Mouse (Mus musculus) Patski (cell line): ENCODE data around the gene Eva1c. TPM values are rescaled to one million over a fixed set of nuclear protein-coding genes. Genes with fewer than 3 reads are reported as not detected.

Experiments
- ATAC-seq: fragments of 100-300 bp; one replicate; pipeline ENCODE4 v1.8.0; 2021
- CTCF ChIA-PET: fragments of 350-600 bp; sonication (Branson Sonifier 250); formaldehyde crosslinking; loops from one replicate; lab custom pipeline; 2022; ENCODE audit warnings: inconsistent platforms; lab: Charles Lee
- POLR2A ChIA-PET: fragments of 350-600 bp; sonication (Branson Sonifier 250); formaldehyde crosslinking; loops from one replicate; lab custom pipeline; 2022; ENCODE audit warnings: antibody characterized with exemption, inconsistent platforms; lab: Charles Lee
- DNase-seq: peaks from one replicate; pipeline ENCODE4 v3.0.0-alpha.2; 2011; ENCODE audit warnings: low read depth, low spot score
- H3K27me3 ChIP-seq: fragments of 371-371 bp; one replicate; pipeline ENCODE4 v1.5.1; 2021
- CTCF ChIP-seq: fragments of 100-300 bp; IDR thresholded peaks from one replicate; pipeline ENCODE4 v1.5.1; 2021
- in situ Hi-C: fragments of 300-500 bp; cut with MboI; formaldehyde crosslinking; loops from 3 replicates; pipeline ENCODE4 v1.11.1; 2018; ENCODE audit warnings: low pct_unique_long_range_greater_than_20kb, mixed read lengths
- polyA plus RNA-seq: library from polyadenylated mRNA; unstranded; gene quantifications from one replicate; pipeline ENCODE4 v1.2.3, GENCODE M21; 2021

Gene Eva1c
- polyA plus RNA-seq, 1 experiment from 2014 or later, result 0.26 TPM

DNA sequence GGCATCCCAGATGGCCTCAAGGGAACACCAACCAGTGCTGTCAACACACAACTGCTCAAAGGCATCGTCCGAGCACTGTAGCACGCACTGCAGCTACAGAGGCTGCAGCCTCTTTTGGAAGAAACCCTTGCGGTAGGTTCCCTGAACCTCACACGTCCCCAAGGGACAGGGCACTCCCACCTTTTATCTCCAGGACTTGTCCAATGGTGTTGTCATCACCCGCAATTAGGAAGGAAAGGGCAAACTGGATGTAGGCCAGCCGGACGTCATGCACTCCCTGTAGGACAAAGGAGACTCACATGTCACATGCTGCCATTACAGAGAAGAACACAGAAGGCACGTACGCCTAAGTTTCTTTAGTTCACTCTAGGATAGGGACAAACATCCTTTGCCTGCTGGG is 26.7 kb upstream of the Eva1c start:
- TF ChIP-seq CTCF, result no peak
- ATAC-seq (no peak), DNase-seq (no peak)
- in situ Hi-C loops, result no loop called here
- ChIA-PET CTCF (interaction anchor here (0.9 to 2.5 kb wide), 2 partner anchors 9 to 10 kb away, joined by 3 to 6 read pairs; no protein-coding TSS in a partner anchor), POLR2A (no interaction called here)
- no peaks in the 10 kb centered on the region for H3K27me3 ChIP-seq

DNA sequence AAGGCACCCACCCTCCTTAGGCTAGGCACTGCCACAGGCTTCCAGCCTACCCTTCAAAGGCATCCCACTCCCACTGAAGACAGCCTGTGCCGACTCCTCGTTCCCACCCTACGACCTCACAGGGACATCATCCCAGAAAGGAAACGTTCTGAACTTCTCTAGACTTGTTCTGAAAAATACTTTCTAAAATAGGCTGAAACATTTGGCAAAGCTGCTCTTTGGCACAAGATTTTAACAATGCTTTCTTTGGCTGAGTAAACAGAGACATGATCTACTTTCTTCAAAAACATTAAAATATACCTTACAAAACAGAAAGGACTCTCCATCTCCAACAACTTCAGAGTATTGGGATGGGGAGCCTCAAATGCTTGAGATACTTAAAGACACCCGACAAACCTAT is 25.3 kb upstream of the Eva1c start:
- in situ Hi-C loops, result no loop called here

GRCm38 (mm10) chr16:90801928-90802327 is 24.6 kb upstream of the Eva1c start:
- POLR2A ChIA-PET, result no interaction called here
- no peak for DNase-seq
- no peak for ATAC-seq
- CTCF ChIA-PET, result interaction anchor here (0.7 to 1.2 kb wide), 3 partner anchors 9 to 563 kb away, joined by 3 read pairs; partner anchors contain the start of gene Urb1
- H3K27me3 ChIP-seq, result no peaks in the 10 kb centered on the region
- TF ChIP-seq CTCF, result peak; percentile 68
- in situ Hi-C loops, result no loop called here

More for the DNA sequence above, 25.3 kb upstream of the Eva1c start:
- no peak for ATAC-seq
- no peak for TF ChIP-seq CTCF
- ChIA-PET CTCF (interaction anchor here (0.7 to 1.2 kb wide), 3 partner anchors 8 to 562 kb away, joined by 3 read pairs; partner anchors contain the start of gene Urb1), POLR2A (no interaction called here)
- no peaks in the 10 kb centered on the region for H3K27me3 ChIP-seq
- no peak for DNase-seq

- no peak for DNase-seq
- ChIA-PET POLR2A (no interaction called here), CTCF (no interaction called here)
- in situ Hi-C loops, result no loop called here
- ATAC-seq, result no peak
- no peak for TF ChIP-seq CTCF
- no peaks in the 10 kb centered on the region for H3K27me3 ChIP-seq
Measured at GRCm38 (mm10) chr16:90804466-90804865, 22.1 kb upstream of the Eva1c start.

DNA sequence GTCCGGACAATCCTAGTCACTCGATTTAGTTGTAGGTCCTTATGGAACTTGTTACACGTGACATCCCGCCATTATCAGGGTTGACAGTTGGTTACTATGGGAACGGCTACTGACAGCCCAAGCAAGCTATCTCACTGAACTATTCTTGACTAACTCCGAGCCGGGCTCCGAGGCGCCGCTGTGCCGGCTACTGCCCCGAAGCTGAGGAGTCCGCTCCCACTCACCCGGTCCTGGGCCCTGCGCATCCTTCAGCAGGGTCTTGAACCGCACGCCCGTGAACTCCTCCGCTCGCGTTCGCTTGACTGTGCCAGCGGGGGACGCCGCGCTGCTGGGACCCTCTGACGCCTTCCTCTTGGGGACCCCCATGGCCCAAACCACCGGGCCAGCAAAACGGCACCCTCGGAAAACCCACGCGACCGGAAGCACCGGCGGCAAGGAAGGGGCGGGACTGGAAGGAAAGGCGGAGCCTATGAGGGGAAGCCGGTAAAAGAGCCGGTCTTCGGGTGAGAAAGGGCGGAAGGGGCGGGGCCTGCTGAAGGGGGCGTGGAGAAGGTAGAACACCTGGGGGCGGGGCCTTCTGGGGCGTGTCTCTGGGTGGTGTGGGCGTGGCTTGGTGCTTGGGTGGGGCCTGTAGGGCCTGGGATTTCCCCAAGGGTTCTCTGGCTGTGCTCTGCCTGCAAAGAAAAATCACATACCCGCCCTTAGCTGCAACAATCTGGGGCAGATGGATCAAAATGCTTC is 16.4 kb upstream of the Eva1c start, which contains the start of gene Urb1:
Gene Urb1, minus strand, starts transcription at position 439 of the 741 bp plus-strand sequence.
- DNase-seq, result peak; percentile 76
- TF ChIP-seq CTCF, result no peak
- no peaks in the 10 kb centered on the region for H3K27me3 ChIP-seq
- ChIA-PET CTCF (interaction anchor here (1.0 kb wide), 2 partner anchors 8 to 13 kb away, joined by 3 read pairs; no protein-coding TSS in a partner anchor), POLR2A (interaction anchor here (1.0 kb wide), 1 partner anchor 112 kb away, joined by 3 read pairs; no protein-coding TSS in a partner anchor)
- in situ Hi-C loops, result no loop called here
- ATAC-seq, result peak; percentile 95

DNA sequence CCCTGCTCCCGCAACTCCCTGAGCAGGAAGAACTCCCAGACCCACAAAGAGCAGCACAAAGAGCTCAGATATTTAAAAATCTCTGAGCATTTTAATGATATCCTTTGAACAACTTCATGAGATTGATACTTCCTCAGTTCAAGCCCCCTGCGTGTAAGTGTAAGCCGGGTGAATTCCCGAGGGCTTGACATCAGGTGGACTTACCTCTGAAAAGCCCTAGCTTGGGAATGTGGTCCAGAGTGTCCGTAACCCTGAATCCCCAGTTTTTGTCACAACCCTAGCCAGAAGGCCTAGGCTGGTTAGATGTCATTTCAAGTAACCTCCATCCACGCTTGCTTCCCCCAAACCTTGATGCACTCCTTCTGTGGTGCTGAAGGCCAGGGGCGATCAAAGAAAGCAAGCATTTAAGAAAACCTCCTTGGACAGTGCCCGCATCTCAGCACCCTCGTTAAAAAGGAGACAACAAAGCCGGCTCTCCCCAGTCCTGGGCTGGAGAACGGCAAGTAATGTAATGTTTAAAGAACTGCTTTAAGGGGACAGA is 15.7 kb upstream of the Eva1c start:
- ATAC-seq, result no peak

GRCm38 (mm10) chr16:90812086-90812485 is 14.4 kb upstream of the Eva1c start:
- POLR2A ChIA-PET, result interaction anchor here (0.7 kb wide), 1 partner anchor 10 kb away, joined by 3 read pairs; no protein-coding TSS in a partner anchor
- in situ Hi-C loops, result no loop called here
- DNase-seq, result no peak
- ATAC-seq, result no peak
- TF ChIP-seq CTCF, result no peak
- peaks cover 4% of the 10 kb centered on the region for H3K27me3 ChIP-seq
- CTCF ChIA-PET, result interaction anchor here (0.7 to 1.5 kb wide), 3 partner anchors 10 to 119 kb away, joined by 3 to 4 read pairs (median 3); no protein-coding TSS in a partner anchor

More for the DNA sequence above, 15.7 kb upstream of the Eva1c start:
- no peak for TF ChIP-seq CTCF
- no peak for DNase-seq
- POLR2A ChIA-PET, result interaction anchor here (1.0 kb wide), 1 partner anchor 111 kb away, joined by 3 read pairs; no protein-coding TSS in a partner anchor
- H3K27me3 ChIP-seq, result no peaks in the 10 kb centered on the region
- CTCF ChIA-PET, result interaction anchor here (0.9 to 1.0 kb wide), 2 partner anchors 9 to 15 kb away, joined by 3 read pairs; no protein-coding TSS in a partner anchor
- in situ Hi-C loops, result no loop called here

DNA sequence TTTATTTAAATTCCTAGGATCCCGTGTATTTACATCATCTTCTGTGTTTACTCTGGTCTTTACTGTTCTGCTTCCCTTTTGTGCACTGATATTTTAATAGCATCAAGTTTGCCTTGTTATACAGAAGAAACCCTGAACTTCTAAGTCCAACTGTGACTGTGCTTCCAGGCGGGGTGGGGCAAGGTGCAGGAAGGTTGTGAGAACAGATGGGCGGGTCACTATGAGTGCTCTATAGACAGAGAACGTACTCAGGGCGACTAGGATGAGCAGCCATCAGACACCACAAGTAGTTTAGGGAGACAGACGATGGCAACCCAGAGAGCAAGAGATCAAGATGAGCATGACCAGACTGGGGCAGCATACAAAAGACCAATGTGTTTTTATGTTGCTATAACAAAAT is 6.2 kb upstream of the Eva1c start:
- DNase-seq, result no peak
- ChIA-PET POLR2A (no interaction called here), CTCF (no interaction called here)
- no peak for TF ChIP-seq CTCF
- no peak for ATAC-seq
- peaks cover 20% of the 10 kb centered on the region for H3K27me3 ChIP-seq
- in situ Hi-C loops, result no loop called here

- POLR2A ChIA-PET, result no interaction called here
- peaks cover 20% of the 10 kb centered on the region for H3K27me3 ChIP-seq
- DNase-seq (no peak), ATAC-seq (no peak)
- no peak for TF ChIP-seq CTCF
- CTCF ChIA-PET, result no interaction called here
- in situ Hi-C loops, result no loop called here
Measured at GRCm38 (mm10) chr16:90821046-90821697, 5.3 kb upstream of the Eva1c start.

DNA sequence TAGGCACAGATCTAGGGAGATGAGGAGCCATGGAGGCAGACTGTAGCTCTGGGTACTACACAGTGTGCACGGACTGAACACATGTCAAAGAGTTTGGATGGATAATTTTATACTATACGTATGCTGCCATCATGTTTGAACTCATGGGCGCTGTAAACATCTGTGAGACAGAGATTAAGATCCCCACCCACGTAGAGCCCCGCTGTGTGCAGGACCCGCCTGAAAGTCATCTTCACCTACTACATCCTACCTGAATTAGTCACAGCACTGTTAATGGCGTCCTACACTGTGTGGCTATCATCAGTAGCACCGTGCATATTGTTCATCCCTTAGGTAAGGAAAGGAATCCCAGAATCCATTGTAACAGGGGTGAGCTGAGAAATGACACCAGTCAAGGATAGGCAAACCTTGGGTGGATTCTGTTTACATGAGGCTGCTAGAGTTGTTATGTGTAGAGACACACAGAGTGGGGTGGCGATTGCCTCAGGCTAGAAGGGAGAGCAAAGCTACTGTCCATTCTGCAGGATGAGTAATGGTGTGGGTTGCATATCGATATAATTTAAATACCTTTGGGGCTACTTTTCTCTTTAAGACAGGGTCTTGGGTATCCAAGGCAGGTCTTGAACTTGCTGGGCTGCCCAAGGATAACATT is 4.1 kb upstream of the Eva1c start:
- ChIA-PET POLR2A (interaction anchor here (0.5 kb wide), 1 partner anchor 11 kb away, joined by 3 read pairs; no protein-coding TSS in a partner anchor), CTCF (interaction anchor here (1.0 to 1.6 kb wide), 2 partner anchors 10 to 13 kb away, joined by 3 to 4 read pairs; no protein-coding TSS in a partner anchor)
- no peak for TF ChIP-seq CTCF
- ATAC-seq (no peak), DNase-seq (no peak)
- H3K27me3 ChIP-seq, result peaks cover 13% of the 10 kb centered on the region
- in situ Hi-C loops, result no loop called here
